Comparison of ENCODE assay signal across 28 mouse cellular contexts in the genomic region with DNA sequence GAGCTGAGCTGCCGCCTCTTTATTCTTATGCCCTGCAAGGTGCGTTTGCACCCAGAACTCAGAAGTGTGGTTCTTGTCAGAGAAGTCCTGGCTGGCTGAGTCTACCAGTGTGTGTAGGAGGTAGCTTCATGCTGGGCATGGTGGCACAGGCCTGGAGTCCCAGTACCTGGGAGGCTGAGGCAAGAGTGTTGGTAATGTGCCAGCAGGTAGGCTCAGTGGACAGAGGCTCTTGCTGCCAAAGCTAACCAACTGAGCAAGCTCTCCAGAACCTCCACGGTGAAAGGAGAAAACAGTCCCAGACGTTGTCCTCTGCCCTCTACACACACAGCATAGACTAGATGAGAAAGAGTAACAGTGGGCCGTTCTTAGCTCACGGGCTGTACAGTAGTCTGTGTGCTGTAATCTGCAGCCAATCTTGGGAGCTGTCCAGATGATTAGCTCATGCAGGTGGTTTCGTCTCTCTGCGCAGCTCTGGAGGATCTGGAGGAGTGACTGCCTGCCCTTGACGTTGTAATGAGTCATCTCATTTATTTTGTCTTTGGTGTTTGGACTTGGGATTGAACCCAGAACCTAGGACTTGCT. TPM values are rescaled to one million over a fixed set of nuclear protein-coding genes. Genes with fewer than 3 reads are reported as not detected.
A peak's percentile ranks its signal among the peaks of the same experiment; 100 is the strongest.
DNase-seq lines count a peak whose midpoint lies in the region; ATAC-seq and TF ChIP-seq lines count a peak whose summit lies in the region.
"Had no signal": no experiment of that assay in that cellular context is flagged by ENCODE, and none has a peak within 500 bp of the region (broad histone marks: within the 10 kb centered on the region; RNA-seq: fewer than 3 reads in every experiment).

No protein-coding gene starts in this region.

- H3K4me1 ChIP-seq in cortical plate, adult 2 months (ENCODE audit: control insufficient read depth, insufficient read depth, low read length) = 0 out of 2 replicates have a peak, but pooled peaks cover 2% of the 10 kb centered on the region
- no peaks in the 10 kb centered on the region for H3K4me1 ChIP-seq in testis, adult 2 months (ENCODE audit: control insufficient read depth, insufficient read depth, low read length)
- no peaks in the 10 kb centered on the region for H3K4me1 ChIP-seq in neural tube, embryonic 15.5 days
- H3K4me1 ChIP-seq: forebrain, embryonic 10.5 days; heart, embryonic 15.5 days; midbrain, embryonic 13.5 days had no signal

- no peaks in the 10 kb centered on the region for H3K27me3 ChIP-seq in testis, adult 2 months (ENCODE audit: control insufficient read depth, insufficient read depth, low read length)
- H3K27me3 ChIP-seq in neural tube, embryonic 15.5 days (replicated peaks) = no peaks in the 10 kb centered on the region
- H3K27me3 ChIP-seq: heart, embryonic 15.5 days; liver, embryonic 13.5 days; megakaryocyte, embryonic 14.5 days; midbrain, embryonic 13.5 days had no signal

- no peak for TF ChIP-seq CTCF in layer of hippocampus, adult 2 months (conservative IDR thresholded peaks at IDR 0.05)
- TF ChIP-seq CTCF in cortical plate, adult 2 months (IDR thresholded peaks at IDR 0.05; ENCODE audit: extremely low read depth, insufficient read depth, low read length) = no peak
- TF ChIP-seq CTCF in testis, adult 2 months (IDR thresholded peaks at IDR 0.05; ENCODE audit: control insufficient read depth, insufficient read depth, insufficient replicate concordance, low read depth, low read length) = no peak

- 94% methylated on average over 9 of the region's 9 CpGs for WGBS in neural tube, embryonic 15.5 days

- H3K4me3 ChIP-seq in layer of hippocampus, adult 2 months = no peak overlapping the region
- H3K4me3 ChIP-seq in cortical plate, adult 2 months (ENCODE audit: insufficient read depth, low read length) = no peak overlapping the region
- H3K4me3 ChIP-seq in testis, adult 2 months (ENCODE audit: control insufficient read depth, low read depth, low read length) = no peak overlapping the region
- H3K4me3 ChIP-seq in neural tube, embryonic 15.5 days (replicated peaks) = no peak overlapping the region
- H3K4me3 ChIP-seq: forebrain, embryonic 10.5 days; heart, embryonic 15.5 days; liver, embryonic 13.5 days; megakaryocyte, embryonic 14.5 days; midbrain, embryonic 13.5 days had no signal

- no peaks in the 10 kb centered on the region; the same call in 1 of the 2 replicates for H3K36me3 ChIP-seq in testis, adult 2 months (ENCODE audit: control insufficient read depth, insufficient read depth, low read length)
- peaks cover 94% of the 10 kb centered on the region for H3K36me3 ChIP-seq in neural tube, embryonic 15.5 days

- no peak overlapping the region for H3K9ac ChIP-seq in neural tube, embryonic 15.5 days (replicated peaks)
- H3K9ac ChIP-seq: heart, embryonic 15.5 days; hindbrain, embryonic 14.5 days; liver, embryonic 13.5 days; lung, embryonic 14.5 days; midbrain, embryonic 13.5 days had no signal

- no peaks in the 10 kb centered on the region for H3K9me3 ChIP-seq in neural tube, embryonic 15.5 days (replicated peaks)
- H3K9me3 ChIP-seq: forebrain, embryonic 10.5 days; heart, embryonic 15.5 days; liver, embryonic 13.5 days; megakaryocyte, embryonic 14.5 days; midbrain, embryonic 13.5 days had no signal

- no peak for DNase-seq in layer of hippocampus, adult 2 months (ENCODE audit: low spot score in 2 of 2)
- DNase-seq in layer of hippocampus, postnatal 14 days (ENCODE audit: low spot score in 2 of 2) = no peak
- peak; percentile 78 for DNase-seq in MN1 (ENCODE audit: low spot score)
- no peak for DNase-seq in Muller cell, postnatal 12 days (ENCODE audit: inconsistent ontology term)
- DNase-seq: cerebellum, adult 8-10 months; gastrocnemius, postnatal 14 days; heart, postnatal 4 days; kidney, adult 2 months; liver, embryonic 13.5 days; lung, embryonic 14.5 days; lung, postnatal 36 days; thymus, adult 2 months; thymus, postnatal 4 days had no signal

- no peak for ATAC-seq in neural tube, embryonic 15.5 days (ENCODE audit: low FRiP score)
- ATAC-seq: forebrain, embryonic 16.5 days; inflammation-experienced regulatory T-cells, adult 6 months; midbrain, embryonic 13.5 days had no signal

- peak overlapping the region; percentile 86 for H3K27ac ChIP-seq in layer of hippocampus, adult 2 months
- 0 out of 2 replicates have a peak overlapping the region, but pooled peaks have one; percentile 32 for H3K27ac ChIP-seq in cortical plate, adult 2 months (ENCODE audit: insufficient read depth, low read length)
- H3K27ac ChIP-seq in testis, adult 2 months (ENCODE audit: control insufficient read depth, insufficient read depth, low read depth, low read length) = peak overlapping the region; percentile 16; the same call in 1 of the 2 replicates
- H3K27ac ChIP-seq in neural tube, embryonic 15.5 days (replicated peaks) = no peak overlapping the region
- H3K27ac ChIP-seq: forebrain, embryonic 10.5 days; heart, embryonic 15.5 days; hindbrain, embryonic 14.5 days; kidney, postnatal 0 days; liver, embryonic 13.5 days; midbrain, embryonic 13.5 days had no signal

- H3K4me2 ChIP-seq in neural tube, embryonic 15.5 days = no peak overlapping the region
- H3K4me2 ChIP-seq: heart, embryonic 15.5 days; hindbrain, embryonic 14.5 days; liver, embryonic 13.5 days; lung, embryonic 14.5 days; midbrain, embryonic 13.5 days had no signal

- no peak for TF ChIP-seq POLR2A in cortical plate, adult 2 months (IDR thresholded peaks at IDR 0.05; ENCODE audit: extremely low read depth, insufficient read depth, low read length)
- no peak for TF ChIP-seq POLR2A in testis, adult 2 months (IDR thresholded peaks at IDR 0.05; ENCODE audit: control insufficient read depth, low read depth, low read length)

RNA-seq across cellular contexts. Expression of a gene that starts 8.2 kb away (rescaled TPM):
- 10 to 100 TPM; 17.7 to 19.4 TPM for total RNA-seq in layer of hippocampus, adult 2 months (2021)
- total RNA-seq in layer of hippocampus, postnatal 14 days (2021) = 10 to 100 TPM; 41.3 to 48.7 TPM
- 74.5 and 84.6 TPM in 2 replicates for polyA plus RNA-seq in cortical plate, adult 2 months (2012; rRNA removed)
- 65.6 and 71.7 TPM in 2 replicates for polyA plus RNA-seq in testis, adult 2 months (2012; rRNA removed)
- polyA plus RNA-seq in neural tube, embryonic 15.5 days (2015; fragmentation: Nextera tagmentation; extraction: Ambion mirVana) = 82.4 and 204 TPM in 2 replicates

RNA-seq across cellular contexts. Expression of a gene that starts 22.0 kb away (rescaled TPM):
- not detected for total RNA-seq in layer of hippocampus, adult 2 months (2021)
- not detected for total RNA-seq in layer of hippocampus, postnatal 14 days (2021)
- polyA plus RNA-seq in cortical plate, adult 2 months (2012; rRNA removed) = not detected in 2 replicates
- polyA plus RNA-seq in testis, adult 2 months (2012; rRNA removed) = 4.0 and 4.4 TPM in 2 replicates
- not detected in 2 replicates for polyA plus RNA-seq in neural tube, embryonic 15.5 days (2015; fragmentation: Nextera tagmentation; extraction: Ambion mirVana)
- total RNA-seq: gastrocnemius, postnatal 14 days; heart, postnatal 4 days; layer of hippocampus, postnatal 10 days; monocyte, adult 5-6 weeks had no signal
- polyA plus RNA-seq: forebrain, embryonic 10.5 days; forebrain, embryonic 16.5 days; heart, embryonic 15.5 days; hindbrain, embryonic 14.5 days; inflammation-experienced regulatory T-cells, adult 6 months; kidney, adult 2 months; kidney, postnatal 0 days; large intestine, adult 2 months; lung, embryonic 14.5 days; midbrain, embryonic 13.5 days; spleen, adult 2 months had no signal

RNA-seq across cellular contexts. Expression of a gene that starts 22.2 kb away (rescaled TPM):
- 100 to 1,000 TPM; 252 to 255 TPM for total RNA-seq in layer of hippocampus, adult 2 months (2021)
- total RNA-seq in layer of hippocampus, postnatal 14 days (2021) = 100 to 1,000 TPM; 226 to 230 TPM
- 253 and 254 TPM in 2 replicates for polyA plus RNA-seq in cortical plate, adult 2 months (2012; rRNA removed)
- 147 and 153 TPM in 2 replicates for polyA plus RNA-seq in testis, adult 2 months (2012; rRNA removed)
- 218 and 232 TPM in 2 replicates for polyA plus RNA-seq in neural tube, embryonic 15.5 days (2015; fragmentation: Nextera tagmentation; extraction: Ambion mirVana)

RNA-seq across cellular contexts. Expression of a gene that starts 34.3 kb away (rescaled TPM):
- 10 to 100 TPM; 95.2 to 97.8 TPM for total RNA-seq in layer of hippocampus, adult 2 months (2021)
- 100 to 1,000 TPM in 1 of 2 experiments, 10 to 100 TPM in 1; 99.5 to 114 TPM for total RNA-seq in layer of hippocampus, postnatal 14 days (2021)
- polyA plus RNA-seq in cortical plate, adult 2 months (2012; rRNA removed) = 74.2 and 92.2 TPM in 2 replicates
- polyA plus RNA-seq in testis, adult 2 months (2012; rRNA removed) = 31.2 and 31.7 TPM in 2 replicates
- 97.0 and 115 TPM in 2 replicates for polyA plus RNA-seq in neural tube, embryonic 15.5 days (2015; fragmentation: Nextera tagmentation; extraction: Ambion mirVana)

RNA-seq across cellular contexts. Expression of a gene that starts 34.4 kb away (rescaled TPM):
- total RNA-seq in layer of hippocampus, adult 2 months (2021) = 10 to 100 TPM; 67.4 to 73.4 TPM
- 10 to 100 TPM; 78.1 to 85.5 TPM for total RNA-seq in layer of hippocampus, postnatal 14 days (2021)
- polyA plus RNA-seq in cortical plate, adult 2 months (2012; rRNA removed) = 104 and 105 TPM in 2 replicates
- polyA plus RNA-seq in testis, adult 2 months (2012; rRNA removed) = 86.5 and 87.0 TPM in 2 replicates
- polyA plus RNA-seq in neural tube, embryonic 15.5 days (2015; fragmentation: Nextera tagmentation; extraction: Ambion mirVana) = 183 and 184 TPM in 2 replicates
